Mouse (Mus musculus) effector memory CD4-positive, alpha-beta T cell, adult 5 months (primary cell): Measurements from ENCODE around the gene Klk4. TPM values are rescaled to one million over a fixed set of nuclear protein-coding genes. Genes with fewer than 3 reads are reported as not detected.

Experiments used
- polyA plus RNA-seq: library from polyadenylated mRNA; unstranded; fragments of 100-300 nt; shearing (Covaris generic); gene quantifications from one replicate; pipeline ENCODE4 v1.2.1, GENCODE M21; 2017

Klk4 gene
- not detected for polyA plus RNA-seq

GRCm38 (mm10) chr7:43880912-43881311 is at the start of gene Klk4:
Gene Klk4, plus strand, starts transcription at chr7:43881160.

GRCm38 (mm10) chr7:43841701-43842100 is 39.3 kb upstream of the Klk4 start, which contains the start of gene Klk5:
Gene Klk5, plus strand, starts transcription at chr7:43841971.

GRCm38 (mm10) chr7:43933440-43933839 is 52.5 kb downstream of the Klk4 start, which contains the start of gene Klk15:
Gene Klk15, plus strand, starts transcription at chr7:43933740.

Other genes starting within 250 kb of the Klk4 start
- gene Ceacam18, start 246.5 kb upstream of the Klk4 start, polyA plus RNA-seq = not detected
- 0.34 TPM for gene Siglece, start 221.0 kb upstream of the Klk4 start, polyA plus RNA-seq
- gene Ctu1, start 209.1 kb upstream of the Klk4 start, polyA plus RNA-seq = 4.2 TPM
- gene Klk14, start 190.7 kb upstream of the Klk4 start, polyA plus RNA-seq = not detected
- gene Klk13, start 168.6 kb upstream of the Klk4 start, polyA plus RNA-seq = not detected
- not detected for gene Klk12, start 112.3 kb upstream of the Klk4 start, polyA plus RNA-seq
- not detected for gene Klk11, start 106.6 kb upstream of the Klk4 start, polyA plus RNA-seq
- not detected for gene Klk10, start 100.1 kb upstream of the Klk4 start, polyA plus RNA-seq
- gene Klk9, start 89.3 kb upstream of the Klk4 start, polyA plus RNA-seq = not detected
- 48.5 TPM for gene Klk8, start 83.6 kb upstream of the Klk4 start, polyA plus RNA-seq
- not detected for gene Klk7, start 69.9 kb upstream of the Klk4 start, polyA plus RNA-seq
- gene Klk6, start 56.7 kb upstream of the Klk4 start, polyA plus RNA-seq = not detected
- gene Klk5, start 39.2 kb upstream of the Klk4 start, polyA plus RNA-seq = not detected
- gene Klk15, start 52.6 kb downstream of the Klk4 start, polyA plus RNA-seq = not detected
- not detected for gene Klk1b8, start 69.5 kb downstream of the Klk4 start, polyA plus RNA-seq
- not detected for gene Klk1b1, start 85.6 kb downstream of the Klk4 start, polyA plus RNA-seq
- not detected for gene Klk1b9, start 94.9 kb downstream of the Klk4 start, polyA plus RNA-seq
- not detected for gene Klk1b11, start 114.7 kb downstream of the Klk4 start, polyA plus RNA-seq
- gene Klk1b26, start 131.0 kb downstream of the Klk4 start, polyA plus RNA-seq = not detected
- gene Klk1b27, start 171.1 kb downstream of the Klk4 start, polyA plus RNA-seq = not detected
- gene Klk1b21, start 221.2 kb downstream of the Klk4 start, polyA plus RNA-seq = not detected
- not detected for gene Klk1b22, start 231.5 kb downstream of the Klk4 start, polyA plus RNA-seq